Mouse (Mus musculus) midbrain, embryonic 14.5 days (tissue): ENCODE measurements around the gene Slc1a7. TPM values are rescaled to one million over a fixed set of nuclear protein-coding genes. Genes with fewer than 3 reads are reported as not detected.
A peak's percentile ranks its signal among the peaks of the same experiment; 100 is the strongest.

ENCODE experiments used
- ATAC-seq: fragments of 200-750 bp; cut with Nextera tagmentation; 2 replicates; pipeline ENCODE4 v1.8.0; 2017; ENCODE audit warnings: moderate number of reproducible peaks, moderate library complexity; ENCODE audit not compliant: low FRiP score, low TSS enrichment
- DNase-seq: peaks from one replicate; pipeline ENCODE4 v3.0.0-alpha.2; 2015
- H3K27ac ChIP-seq: fragments of 300-500 bp; sonication (generic); replicated peaks from 2 replicates; pipeline ENCODE4 v1.5.1; 2014; ENCODE audit warnings: mild to moderate bottlenecking, low read depth, low read length, moderate library complexity
- H3K27me3 ChIP-seq: fragments of 300-500 bp; sonication (generic); 2 replicates; pipeline ENCODE4 v1.6.1; 2014; ENCODE audit warnings: low read length, control low read depth, mixed read lengths; ENCODE audit not compliant: control insufficient read depth, insufficient read depth
- H3K36me3 ChIP-seq: fragments of 300-500 bp; sonication (generic); 2 replicates; pipeline ENCODE4 v1.6.1; 2014; ENCODE audit warnings: low read length, control low read depth; ENCODE audit not compliant: control insufficient read depth, insufficient read depth
- H3K4me1 ChIP-seq: fragments of 300-500 bp; sonication (generic); 2 replicates; pipeline ENCODE4 v1.6.1; 2014; ENCODE audit warnings: mild to moderate bottlenecking, antibody characterized with exemption, low read length, control low read depth; ENCODE audit not compliant: control insufficient read depth, insufficient read depth
- H3K4me2 ChIP-seq: fragments of 300-500 bp; sonication (generic); 2 replicates; pipeline ENCODE4 v1.6.1; 2014; ENCODE audit warnings: mild to moderate bottlenecking, low read length, moderate library complexity
- H3K4me3 ChIP-seq: fragments of 300-500 bp; sonication (generic); replicated peaks from 2 replicates; pipeline ENCODE4 v1.5.1; 2014; ENCODE audit warnings: low read depth, low read length
- H3K9ac ChIP-seq: fragments of 300-500 bp; sonication (generic); replicated peaks from 2 replicates; pipeline ENCODE4 v1.6.1; 2014; ENCODE audit warnings: mild to moderate bottlenecking, low read length, moderate library complexity
- H3K9me3 ChIP-seq: fragments of 300-500 bp; sonication (generic); 2 replicates; pipeline ENCODE4 v1.6.1; 2016; ENCODE audit warnings: low read length, control low read depth, mixed read lengths; ENCODE audit not compliant: control insufficient read depth
- WGBS: fragments of 180-500 bp; shearing (Covaris S2); extraction: QIAGEN DNeasy Blood & Tissue Kit; methylation state at CpG from one replicate; pipeline ENCODE4 v1.1.7; 2014; 5-methylcytosine and 5-hydroxymethylcytosine counted together
- polyA plus RNA-seq: library from polyadenylated mRNA; unstranded; fragments of >200 nt; fragmentation: Nextera tagmentation; extraction: Ambion mirVana; gene quantifications from 2 replicates; pipeline ENCODE4 v1.2.1, GENCODE M21; 2014

Slc1a7 gene
- polyA plus RNA-seq, 1 experiment from 2014 or later: not detected

GRCm38 (mm10) chr4:108059601-108060379, 91.7 kb downstream of the Slc1a7 start:
- peak; percentile 28 for DNase-seq
- H3K9ac ChIP-seq: no peak overlapping the region; the same call in 1 of the 2 replicates
- no peak for ATAC-seq
- no peaks in the 10 kb centered on the region for H3K4me1 ChIP-seq
- WGBS: 35% methylated on average over 19 of the region's 19 CpGs
- no peaks in the 10 kb centered on the region for H3K27me3 ChIP-seq
- no peak overlapping the region for H3K4me2 ChIP-seq
- no peak overlapping the region for H3K4me3 ChIP-seq
- no peaks in the 10 kb centered on the region for H3K9me3 ChIP-seq
- peaks cover 43% of the 10 kb centered on the region for H3K36me3 ChIP-seq
- no peak overlapping the region; the same call in 1 of the 2 replicates for H3K27ac ChIP-seq

DNA sequence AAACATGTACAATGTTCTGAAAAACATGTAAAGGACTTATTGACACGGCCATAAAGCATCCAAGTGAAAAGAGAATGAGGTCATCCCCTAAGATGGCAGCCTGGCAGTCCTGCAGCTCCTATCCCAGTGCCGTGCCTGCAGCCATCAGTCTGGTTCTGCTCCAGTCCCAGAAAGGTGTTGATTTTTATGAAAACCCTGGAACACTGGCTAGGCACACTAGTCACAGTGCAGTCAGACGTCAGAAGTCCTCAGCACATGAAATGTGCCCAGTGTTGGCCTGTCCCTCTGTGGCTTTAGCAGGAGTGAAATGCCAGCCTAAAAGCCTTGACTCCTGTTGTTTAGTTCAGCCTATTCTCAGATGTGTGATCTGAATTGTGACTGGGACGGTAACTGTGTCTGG, 92.6 kb downstream of the Slc1a7 start:
- H3K36me3 ChIP-seq: peaks cover 39% of the 10 kb centered on the region
- H3K4me3 ChIP-seq: no peak overlapping the region
- H3K4me2 ChIP-seq: no peak overlapping the region
- WGBS: 69% methylated on average over 4 of the region's 4 CpGs
- no peaks in the 10 kb centered on the region for H3K9me3 ChIP-seq
- no peak overlapping the region for H3K9ac ChIP-seq
- DNase-seq: no peak
- no peaks in the 10 kb centered on the region for H3K27me3 ChIP-seq
- ATAC-seq: no peak
- no peak overlapping the region for H3K27ac ChIP-seq
- H3K4me1 ChIP-seq: no peaks in the 10 kb centered on the region

GRCm38 (mm10) chr4:108062524-108062923, 94.4 kb downstream of the Slc1a7 start:
- Histone ChIP-seq H3K27ac (no peak overlapping the region), H3K27me3 (no peaks in the 10 kb centered on the region), H3K9me3 (no peaks in the 10 kb centered on the region), H3K4me1 (no peaks in the 10 kb centered on the region), H3K4me2 (no peak overlapping the region), H3K9ac (no peak overlapping the region), H3K36me3 (peaks cover 41% of the 10 kb centered on the region), H3K4me3 (no peak overlapping the region)
- ATAC-seq (no peak), DNase-seq (no peak)
- 96% methylated on average over 5 of the region's 5 CpGs for WGBS

Other genes starting within 250 kb of the Slc1a7 start
- gene Lrp8, start 166.1 kb upstream of the Slc1a7 start, polyA plus RNA-seq: 54.3 and 58.1 TPM in 2 replicates
- gene Magoh, start 88.6 kb upstream of the Slc1a7 start, polyA plus RNA-seq: 130 and 136 TPM in 2 replicates
- 96.6 and 103 TPM in 2 replicates for gene 0610037L13Rik, start 78.5 kb upstream of the Slc1a7 start, polyA plus RNA-seq
- 11.2 and 17.5 TPM in 2 replicates for gene Cpt2, start 44.7 kb upstream of the Slc1a7 start, polyA plus RNA-seq
- gene Podn, start 128.1 kb downstream of the Slc1a7 start, polyA plus RNA-seq: 0.12 TPM in 1 of 2 replicates, not detected in the other
- 210 and 212 TPM in 2 replicates for gene Scp2, start 176.7 kb downstream of the Slc1a7 start, polyA plus RNA-seq
- gene Echdc2, start 197.1 kb downstream of the Slc1a7 start, polyA plus RNA-seq: 6.3 and 7.6 TPM in 2 replicates
- not detected in 2 replicates for gene Zyg11a, start 249.7 kb downstream of the Slc1a7 start, polyA plus RNA-seq